Mouse (Mus musculus): ENCODE measurements at regions not wholly inside any gene's neighbourhood (a gene's known extent, or its start where the extent isn't known, plus 50 kb on each side); places are given as distances from the start of the nearest gene placed in this dataset.

- Histone ChIP-seq H3K4me1 (ENCODE audit: control insufficient read depth in 1 of 2, insufficient read depth in 2 of 2) (no peaks in the 10 kb centered on the region), H3K36me3 (replicated peaks in 1 of 2; ENCODE audit: control insufficient read depth in 1 of 2, insufficient read depth in 1 of 2, low read length in 1 of 2) (no peaks in the 10 kb centered on the region), H3K9me3 (replicated peaks; ENCODE audit: low read length) (peaks cover 7% of the 10 kb centered on the region), H3K9ac (ENCODE audit: insufficient read depth, low read depth) (no peak overlapping the region), H3K4me2 (ENCODE audit: insufficient read depth, low read depth, poor library complexity, severe bottlenecking) (no peak overlapping the region), H3K79me2 (replicated peaks; ENCODE audit: control insufficient read depth, extremely low read depth, insufficient read depth, poor library complexity, severe bottlenecking) (no peaks in the 10 kb centered on the region), H3K4me3 (replicated peaks in 1 of 3; ENCODE audit: low read depth in 2 of 3, low read length in 2 of 3, poor library complexity in 1 of 3) (no peak overlapping the region), H3K27me3 (replicated peaks) (peaks cover 77% of the 10 kb centered on the region), H3K27ac (ENCODE audit: insufficient read depth, low read depth) (no peak overlapping the region)
- DNase-seq (ENCODE audit: extremely low read depth): no peak
- no peak for TF ChIP-seq JUN (IDR thresholded peaks at IDR 0.05; ENCODE audit: insufficient read depth, low read depth, low read length)
- no peak for TF ChIP-seq GABPA (IDR thresholded peaks at IDR 0.05; ENCODE audit: insufficient replicate concordance, low read depth, low read length)
- TF ChIP-seq EP300 (IDR thresholded peaks at IDR 0.05; ENCODE audit: low read length): no peak
- TF ChIP-seq NELFE (IDR thresholded peaks at IDR 0.05; ENCODE audit: low read depth, low read length): no peak
- no peak for TF ChIP-seq MEF2A (IDR thresholded peaks at IDR 0.05; ENCODE audit: borderline replicate concordance, low read depth, low read length)
- TF ChIP-seq RAD21 (IDR thresholded peaks at IDR 0.05; ENCODE audit: low read depth, low read length): no peak
- no peak for TF ChIP-seq E2F4 (IDR thresholded peaks at IDR 0.05; ENCODE audit: insufficient replicate concordance, low read depth, low read length)
- no peak for TF ChIP-seq ELF1 (IDR thresholded peaks at IDR 0.05; ENCODE audit: low read depth, low read length)
- no peak for TF ChIP-seq ZKSCAN1 (IDR thresholded peaks at IDR 0.05; ENCODE audit: borderline replicate concordance, low read depth, low read length)
- no peak for TF ChIP-seq RCOR1 (conservative IDR thresholded peaks at IDR 0.05; ENCODE audit: low read depth, low read length)
- no peak for TF ChIP-seq SIN3A (IDR thresholded peaks at IDR 0.05; ENCODE audit: low read length)
- no peak for TF ChIP-seq PAX5 (IDR thresholded peaks at IDR 0.05; ENCODE audit: low read length)
- no peak for TF ChIP-seq TCF12 (IDR thresholded peaks at IDR 0.05; ENCODE audit: low read depth, low read length)
- no peak for TF ChIP-seq USF1 (IDR thresholded peaks at IDR 0.05; ENCODE audit: low read depth, low read length)
- TF ChIP-seq UBTF (IDR thresholded peaks at IDR 0.05; ENCODE audit: low read depth, low read length): no peak
- TF ChIP-seq IRF4 (IDR thresholded peaks at IDR 0.05; ENCODE audit: low read depth, low read length): no peak
- no peak for TF ChIP-seq TBP (conservative IDR thresholded peaks at IDR 0.05; ENCODE audit: low read depth, low read length)
- no peak for TF ChIP-seq MAFK (IDR thresholded peaks at IDR 0.05; ENCODE audit: insufficient replicate concordance, low read length)
- no peak for TF ChIP-seq ETS1 (conservative IDR thresholded peaks at IDR 0.05; ENCODE audit: low read depth, low read length)
- in situ Hi-C loops (cut with MboI; ENCODE audit: low pct_ligation_motif_present, low pct_unique_long_range_greater_than_20kb, low sequenced_read_pairs): no loop called here
- dilution Hi-C loops (cut with MboI; ENCODE audit: extremely low pct_ligation_motif_present, extremely low pct_unique_long_range_greater_than_20kb, low sequenced_read_pairs): no loop called here
Observed at GRCm38 (mm10) chr4:114716703-114717102, 104.8 kb upstream of the Gm12830 start.

GRCm38 (mm10) chr4:114720696-114721095 is 100.8 kb upstream of the Gm12830 start:
- no peak overlapping the region for H3K9ac ChIP-seq (ENCODE audit: insufficient read depth, low read depth)
- no peak overlapping the region for H3K27ac ChIP-seq (ENCODE audit: insufficient read depth, low read depth)
- no peak for TF ChIP-seq MXI1 (IDR thresholded peaks at IDR 0.05; ENCODE audit: low read depth, low read length)
- no peak for TF ChIP-seq MAZ (IDR thresholded peaks at IDR 0.05; ENCODE audit: low read depth, low read length)
- no peak for TF ChIP-seq ZNF384 (IDR thresholded peaks at IDR 0.05; ENCODE audit: low read depth, low read length)
- in situ Hi-C loops (cut with MboI; ENCODE audit: low pct_ligation_motif_present, low pct_unique_long_range_greater_than_20kb, low sequenced_read_pairs): no loop called here
- dilution Hi-C loops (cut with MboI; ENCODE audit: extremely low pct_ligation_motif_present, extremely low pct_unique_long_range_greater_than_20kb, low sequenced_read_pairs): no loop called here
- no peaks in the 10 kb centered on the region for H3K4me1 ChIP-seq (ENCODE audit: control insufficient read depth in 1 of 2, insufficient read depth in 2 of 2)
- no peaks in the 10 kb centered on the region for H3K79me2 ChIP-seq (replicated peaks; ENCODE audit: control insufficient read depth, extremely low read depth, insufficient read depth, poor library complexity, severe bottlenecking)
- H3K27me3 ChIP-seq (replicated peaks): peaks cover 81% of the 10 kb centered on the region
- H3K9me3 ChIP-seq (replicated peaks; ENCODE audit: low read length): peaks cover 7% of the 10 kb centered on the region
- no peak overlapping the region for H3K4me2 ChIP-seq (ENCODE audit: insufficient read depth, low read depth, poor library complexity, severe bottlenecking)
- H3K4me3 ChIP-seq (replicated peaks in 1 of 3; ENCODE audit: low read depth in 2 of 3, low read length in 2 of 3, poor library complexity in 1 of 3): no peak overlapping the region
- no peaks in the 10 kb centered on the region for H3K36me3 ChIP-seq (replicated peaks in 1 of 2; ENCODE audit: control insufficient read depth in 1 of 2, insufficient read depth in 1 of 2, low read length in 1 of 2)
- DNase-seq (ENCODE audit: extremely low read depth): no peak
